Mouse (Mus musculus) intestine, embryonic 15.5 days (tissue): ENCODE data around the gene Kctd20. TPM values are rescaled to one million over a fixed set of nuclear protein-coding genes. Genes with fewer than 3 reads are reported as not detected.

ENCODE experiments used
- ATAC-seq: fragments of 200-750 bp; cut with Nextera tagmentation; 2 replicates; pipeline ENCODE4 v1.8.0; 2017; ENCODE audit warnings: moderate TSS enrichment, moderate library complexity
- H3K27ac ChIP-seq: fragments of 300-500 bp; sonication (generic); 2 replicates; pipeline ENCODE4 v1.5.1; 2015; ENCODE audit warnings: mild to moderate bottlenecking, inconsistent platforms
- H3K27me3 ChIP-seq: fragments of 300-500 bp; sonication (generic); replicated peaks from 2 replicates; pipeline ENCODE4 v1.6.1; 2015; ENCODE audit warnings: inconsistent platforms
- H3K36me3 ChIP-seq: fragments of 300-500 bp; sonication (generic); 2 replicates; pipeline ENCODE4 v1.6.1; 2015; ENCODE audit warnings: inconsistent platforms
- H3K4me1 ChIP-seq: fragments of 300-500 bp; sonication (generic); replicated peaks from 2 replicates; pipeline ENCODE4 v1.6.1; 2015; ENCODE audit warnings: inconsistent platforms
- H3K4me2 ChIP-seq: fragments of 300-500 bp; sonication (generic); replicated peaks from 2 replicates; pipeline ENCODE4 v1.6.1; 2015; ENCODE audit warnings: mild to moderate bottlenecking, inconsistent platforms
- H3K4me3 ChIP-seq: fragments of 300-500 bp; sonication (generic); replicated peaks from 2 replicates; pipeline ENCODE4 v1.5.1; 2015; ENCODE audit warnings: inconsistent platforms
- H3K9ac ChIP-seq: fragments of 300-500 bp; sonication (generic); 2 replicates; pipeline ENCODE4 v1.6.1; 2015; ENCODE audit warnings: inconsistent platforms
- H3K9me3 ChIP-seq: fragments of 300-500 bp; sonication (generic); 2 replicates; pipeline ENCODE4 v1.6.1; 2016; ENCODE audit warnings: inconsistent platforms
- WGBS: fragments of 180-500 bp; shearing (Covaris S2); methylation state at CpG from one replicate; pipeline ENCODE4 v1.1.7; 2015; 5-methylcytosine and 5-hydroxymethylcytosine counted together
- polyA plus RNA-seq: library from polyadenylated mRNA; unstranded; fragments of >200 nt; fragmentation: Nextera tagmentation; extraction: Ambion mirVana; gene quantifications from 2 replicates; pipeline ENCODE4 v1.2.1, GENCODE M21; 2015

Gene Kctd20
- polyA plus RNA-seq, 1 experiment from 2014 or later: 68.9 TPM

GRCm38 (mm10) chr17:28967021-28967610 lies 15.4 kb downstream of the Kctd20 start:
- Histone ChIP-seq H3K4me2 (no peak overlapping the region), H3K9ac (no peak overlapping the region), H3K27ac (no peak overlapping the region), H3K4me3 (no peak overlapping the region), H3K9me3 (no peaks in the 10 kb centered on the region), H3K27me3 (no peaks in the 10 kb centered on the region), H3K36me3 (peaks cover 60% of the 10 kb centered on the region), H3K4me1 (no peaks in the 10 kb centered on the region)
- 77% methylated on average over 11 of the region's 11 CpGs for WGBS
- no peak for ATAC-seq

GRCm38 (mm10) chr17:28970122-28970521 lies 18.4 kb downstream of the Kctd20 start:
- no peak for ATAC-seq
- Histone ChIP-seq H3K36me3 (peaks cover 39% of the 10 kb centered on the region), H3K27me3 (no peaks in the 10 kb centered on the region), H3K9ac (no peak overlapping the region), H3K4me2 (no peak overlapping the region), H3K27ac (no peak overlapping the region), H3K4me3 (no peak overlapping the region), H3K9me3 (no peaks in the 10 kb centered on the region), H3K4me1 (no peaks in the 10 kb centered on the region)

- H3K27me3 ChIP-seq: no peaks in the 10 kb centered on the region
- H3K4me3 ChIP-seq: no peak overlapping the region
- no peak overlapping the region for H3K9ac ChIP-seq
- H3K27ac ChIP-seq: no peak overlapping the region
- WGBS: 94% methylated on average over 4 of the region's 4 CpGs
- H3K4me1 ChIP-seq: no peaks in the 10 kb centered on the region
- H3K36me3 ChIP-seq: peaks cover 34% of the 10 kb centered on the region
- no peaks in the 10 kb centered on the region for H3K9me3 ChIP-seq
- H3K4me2 ChIP-seq: no peak overlapping the region
- ATAC-seq: no peak
Measured at GRCm38 (mm10) chr17:28979091-28979490, 27.3 kb downstream of the Kctd20 start.

- ATAC-seq: no peak
- WGBS: 79% methylated on average over 4 of the region's 4 CpGs
- no peak overlapping the region for H3K27ac ChIP-seq
- H3K4me1 ChIP-seq: no peaks in the 10 kb centered on the region
- H3K4me2 ChIP-seq: no peak overlapping the region
- no peaks in the 10 kb centered on the region for H3K27me3 ChIP-seq
- no peak overlapping the region for H3K4me3 ChIP-seq
- peaks cover 30% of the 10 kb centered on the region for H3K36me3 ChIP-seq
- no peak overlapping the region for H3K9ac ChIP-seq
- no peaks in the 10 kb centered on the region for H3K9me3 ChIP-seq
Measured at GRCm38 (mm10) chr17:28981081-28981480, 29.3 kb downstream of the Kctd20 start.

GRCm38 (mm10) chr17:28982591-28982990 lies 30.8 kb downstream of the Kctd20 start:
- Histone ChIP-seq H3K27ac (no peak overlapping the region), H3K4me2 (no peak overlapping the region), H3K9ac (no peak overlapping the region), H3K27me3 (no peaks in the 10 kb centered on the region), H3K4me3 (no peak overlapping the region), H3K4me1 (no peaks in the 10 kb centered on the region), H3K36me3 (peaks cover 44% of the 10 kb centered on the region), H3K9me3 (no peaks in the 10 kb centered on the region)
- 18% methylated on average over 4 of the region's 4 CpGs for WGBS
- ATAC-seq: no peak

- Histone ChIP-seq H3K4me2 (no peak overlapping the region), H3K27ac (no peak overlapping the region), H3K36me3 (peaks cover 35% of the 10 kb centered on the region), H3K27me3 (no peaks in the 10 kb centered on the region), H3K4me3 (no peak overlapping the region), H3K9me3 (no peaks in the 10 kb centered on the region), H3K4me1 (no peaks in the 10 kb centered on the region), H3K9ac (no peak overlapping the region)
- no peak for ATAC-seq
- WGBS: 90% methylated on average over 1 of the region's 1 CpGs
Measured at GRCm38 (mm10) chr17:28984724-28985420, 33.1 kb downstream of the Kctd20 start.

GRCm38 (mm10) chr17:28986833-28987232 lies 35.1 kb downstream of the Kctd20 start:
- Histone ChIP-seq H3K4me2 (no peak overlapping the region), H3K27ac (no peak overlapping the region), H3K27me3 (no peaks in the 10 kb centered on the region), H3K9ac (no peak overlapping the region), H3K36me3 (peaks cover 27% of the 10 kb centered on the region), H3K9me3 (no peaks in the 10 kb centered on the region), H3K4me1 (no peaks in the 10 kb centered on the region), H3K4me3 (no peak overlapping the region)
- ATAC-seq: no peak

- WGBS: 68% methylated on average over 4 of the region's 4 CpGs
- H3K36me3 ChIP-seq: peaks cover 27% of the 10 kb centered on the region
- ATAC-seq: no peak
- no peaks in the 10 kb centered on the region for H3K4me1 ChIP-seq
- no peaks in the 10 kb centered on the region for H3K9me3 ChIP-seq
- H3K27me3 ChIP-seq: no peaks in the 10 kb centered on the region
- no peak overlapping the region for H3K9ac ChIP-seq
- H3K27ac ChIP-seq: no peak overlapping the region
- H3K4me3 ChIP-seq: no peak overlapping the region
- H3K4me2 ChIP-seq: no peak overlapping the region
Measured at GRCm38 (mm10) chr17:28987713-28988112, 36.0 kb downstream of the Kctd20 start.

- no peaks in the 10 kb centered on the region for H3K4me1 ChIP-seq
- no peak overlapping the region for H3K27ac ChIP-seq
- H3K27me3 ChIP-seq: no peaks in the 10 kb centered on the region
- H3K9ac ChIP-seq: no peak overlapping the region
- 60% methylated on average over 4 of the region's 4 CpGs for whole genome bisulfite sequencing
- ATAC-seq: no peak
- no peak overlapping the region for H3K4me3 ChIP-seq
- no peaks in the 10 kb centered on the region for H3K9me3 ChIP-seq
- no peak overlapping the region for H3K4me2 ChIP-seq
- H3K36me3 ChIP-seq: peaks cover 24% of the 10 kb centered on the region
Measured at GRCm38 (mm10) chr17:28988291-28988690, 36.5 kb downstream of the Kctd20 start.

GRCm38 (mm10) chr17:28988996-28989395 lies 37.2 kb downstream of the Kctd20 start:
- no peak overlapping the region for H3K27ac ChIP-seq
- no peak overlapping the region for H3K4me3 ChIP-seq
- no peak overlapping the region for H3K4me2 ChIP-seq
- H3K9ac ChIP-seq: no peak overlapping the region
- 85% methylated on average over 3 of the region's 3 CpGs for WGBS
- no peak for ATAC-seq
- H3K4me1 ChIP-seq: no peaks in the 10 kb centered on the region
- H3K27me3 ChIP-seq: no peaks in the 10 kb centered on the region
- H3K36me3 ChIP-seq: peaks cover 24% of the 10 kb centered on the region
- H3K9me3 ChIP-seq: no peaks in the 10 kb centered on the region

- no peak overlapping the region for H3K4me3 ChIP-seq
- H3K9ac ChIP-seq: no peak overlapping the region
- WGBS: 72% methylated on average over 4 of the region's 4 CpGs
- no peak overlapping the region for H3K4me2 ChIP-seq
- H3K9me3 ChIP-seq: no peaks in the 10 kb centered on the region
- peaks cover 24% of the 10 kb centered on the region for H3K36me3 ChIP-seq
- H3K27ac ChIP-seq: no peak overlapping the region
- no peak for ATAC-seq
- H3K4me1 ChIP-seq: no peaks in the 10 kb centered on the region
- no peaks in the 10 kb centered on the region for H3K27me3 ChIP-seq
Measured at GRCm38 (mm10) chr17:28990060-28990459, 38.3 kb downstream of the Kctd20 start.

GRCm38 (mm10) chr17:28991286-28991685 lies 39.5 kb downstream of the Kctd20 start:
- Histone ChIP-seq H3K27ac (no peak overlapping the region), H3K4me2 (no peak overlapping the region), H3K9me3 (no peaks in the 10 kb centered on the region), H3K27me3 (no peaks in the 10 kb centered on the region), H3K4me3 (no peak overlapping the region), H3K36me3 (peaks cover 22% of the 10 kb centered on the region), H3K4me1 (no peaks in the 10 kb centered on the region), H3K9ac (no peak overlapping the region)
- ATAC-seq: no peak
- 66% methylated on average over 9 of the region's 9 CpGs for WGBS

- H3K4me2 ChIP-seq: no peak overlapping the region
- no peaks in the 10 kb centered on the region for H3K27me3 ChIP-seq
- no peaks in the 10 kb centered on the region for H3K9me3 ChIP-seq
- H3K36me3 ChIP-seq: peaks cover 18% of the 10 kb centered on the region
- no peak overlapping the region for H3K27ac ChIP-seq
- no peak overlapping the region for H3K9ac ChIP-seq
- no peak for ATAC-seq
- H3K4me1 ChIP-seq: no peaks in the 10 kb centered on the region
- H3K4me3 ChIP-seq: no peak overlapping the region
- 54% methylated on average over 7 of the region's 7 CpGs for WGBS
Measured at GRCm38 (mm10) chr17:28992105-28992504, 40.4 kb downstream of the Kctd20 start.
